Mouse (Mus musculus): Measurements from ENCODE around the gene Amhr2.

Gene Amhr2

GRCm38 (mm10) chr15:102423602-102424240 is 21.4 kb upstream of the Amhr2 start:
- no peak for ATAC-seq (ENCODE audit: low TSS enrichment)

- no peak for ATAC-seq (ENCODE audit: low TSS enrichment)
Observed at GRCm38 (mm10) chr15:102424657-102425056, 20.5 kb upstream of the Amhr2 start.

- ATAC-seq (ENCODE audit: low TSS enrichment): no peak
Observed at GRCm38 (mm10) chr15:102426963-102427362, 18.2 kb upstream of the Amhr2 start.

GRCm38 (mm10) chr15:102432046-102432445 is 13.1 kb upstream of the Amhr2 start:
- ATAC-seq (ENCODE audit: low TSS enrichment): no peak

GRCm38 (mm10) chr15:102433173-102433572 is 12.0 kb upstream of the Amhr2 start:
- ATAC-seq (ENCODE audit: low TSS enrichment): no peak

- ATAC-seq (ENCODE audit: low TSS enrichment): peak; percentile 73; the same call in 1 of the 2 replicates
Observed at GRCm38 (mm10) chr15:102442490-102442889, 2.7 kb upstream of the Amhr2 start.

GRCm38 (mm10) chr15:102446448-102446847 is 1.3 kb downstream of the Amhr2 start:
- ATAC-seq (ENCODE audit: low TSS enrichment): no peak

GRCm38 (mm10) chr15:102449366-102449765 is 4.2 kb downstream of the Amhr2 start:
- ATAC-seq (ENCODE audit: low TSS enrichment): no peak

- ATAC-seq (ENCODE audit: low TSS enrichment): no peak
Observed at GRCm38 (mm10) chr15:102450928-102451327, 5.8 kb downstream of the Amhr2 start.

GRCm38 (mm10) chr15:102451666-102452430 is 6.7 kb downstream of the Amhr2 start:
- ATAC-seq (ENCODE audit: low TSS enrichment): no peak

GRCm38 (mm10) chr15:102455993-102456392 is 10.8 kb downstream of the Amhr2 start:
- ATAC-seq (ENCODE audit: low TSS enrichment): no peak

GRCm38 (mm10) chr15:102458050-102458736 is 13.0 kb downstream of the Amhr2 start:
- no peak for ATAC-seq (ENCODE audit: low TSS enrichment)

GRCm38 (mm10) chr15:102458904-102459317 is 13.7 kb downstream of the Amhr2 start, which contains the start of gene Prr13:
Prr13 (plus strand) TSS chr15:102459028.
- ATAC-seq (ENCODE audit: low TSS enrichment): peak; percentile 94

- no peak for ATAC-seq (ENCODE audit: low TSS enrichment)
Observed at GRCm38 (mm10) chr15:102459381-102459780, 14.2 kb downstream of the Amhr2 start.

- no peak for ATAC-seq (ENCODE audit: low TSS enrichment)
Observed at GRCm38 (mm10) chr15:102459847-102460246, 14.7 kb downstream of the Amhr2 start.

GRCm38 (mm10) chr15:102460409-102460808 is 15.2 kb downstream of the Amhr2 start:
- no peak for ATAC-seq (ENCODE audit: low TSS enrichment)

GRCm38 (mm10) chr15:102460971-102461370 is 15.8 kb downstream of the Amhr2 start:
- no peak for ATAC-seq (ENCODE audit: low TSS enrichment)

- ATAC-seq (ENCODE audit: low TSS enrichment): no peak
Observed at GRCm38 (mm10) chr15:102461430-102462075, 16.4 kb downstream of the Amhr2 start.

- no peak for ATAC-seq (ENCODE audit: low TSS enrichment)
Observed at GRCm38 (mm10) chr15:102463666-102464065, 18.5 kb downstream of the Amhr2 start.

GRCm38 (mm10) chr15:102468675-102469370 is 23.7 kb downstream of the Amhr2 start:
- ATAC-seq (ENCODE audit: low TSS enrichment): no peak

- ATAC-seq (ENCODE audit: low TSS enrichment): peak; percentile 98
Observed at GRCm38 (mm10) chr15:102470183-102470604, 25.0 kb downstream of the Amhr2 start, which contains the start of gene Pcbp2. Pcbp2 (plus strand) TSS chr15:102470539.
